Mouse (Mus musculus) small intestine, adult 2 months (tissue): Measurements from ENCODE around the gene Sarnp.

ENCODE experiments used
- CTCF ChIP-seq: fragments of 200-500 bp; IDR thresholded peaks from 2 replicates; pipeline ENCODE4 v1.5.1; 2012; ENCODE audit warnings: low read depth, mild to moderate bottlenecking, control low read depth, inconsistent platforms, low read length, moderate library complexity, mixed read lengths; ENCODE audit not compliant: insufficient replicate concordance, insufficient read length; ENCODE audit errors: extremely low read depth
- POLR2A ChIP-seq: fragments of 200-500 bp; IDR thresholded peaks from 2 replicates; pipeline ENCODE4 v1.6.1; 2012; ENCODE audit warnings: low read depth, mild to moderate bottlenecking, control low read depth, inconsistent platforms, low read length, moderate library complexity

GRCm38 (mm10) chr10:128909567-128910028 lies 92.5 kb downstream of the Sarnp start:
- TF ChIP-seq CTCF (no peak), POLR2A (peak; percentile 70)
